Mouse (Mus musculus) liver, adult (tissue): ENCODE measurements around the gene Clrn1.

Experiments used
- GATA4 ChIP-seq: IDR thresholded peaks from 2 replicates; pipeline ENCODE4 v1.6.1; 2014; ENCODE audit warnings: mild to moderate bottlenecking, low read length; ENCODE audit not compliant: insufficient replicate concordance

Clrn1 gene

GRCm38 (mm10) chr3:58865690-58866089 is 19.4 kb downstream of the Clrn1 start:
- TF ChIP-seq GATA4, result no peak

- TF ChIP-seq GATA4, result no peak
Observed at GRCm38 (mm10) chr3:58862976-58863375, 22.2 kb downstream of the Clrn1 start.

- TF ChIP-seq GATA4, result no peak
Observed at GRCm38 (mm10) chr3:58843415-58843814, 41.7 kb downstream of the Clrn1 start.

- no peak for TF ChIP-seq GATA4
Observed at GRCm38 (mm10) chr3:58833442-58834160, 51.5 kb downstream of the Clrn1 start.

- TF ChIP-seq GATA4, result no peak
Observed at GRCm38 (mm10) chr3:58832888-58833287, 52.3 kb downstream of the Clrn1 start.

- TF ChIP-seq GATA4, result no peak
Observed at GRCm38 (mm10) chr3:58831586-58831985, 53.6 kb downstream of the Clrn1 start.

GRCm38 (mm10) chr3:58829926-58830325 is 55.2 kb downstream of the Clrn1 start:
- TF ChIP-seq GATA4, result no peak

- no peak for TF ChIP-seq GATA4
Observed at GRCm38 (mm10) chr3:58828366-58829153, 56.6 kb downstream of the Clrn1 start.

GRCm38 (mm10) chr3:58826266-58826665 is 58.9 kb downstream of the Clrn1 start:
- TF ChIP-seq GATA4, result no peak

GRCm38 (mm10) chr3:58822211-58822610 is 62.9 kb downstream of the Clrn1 start, which contains the start of gene Mindy4b-ps:
Gene Mindy4b-ps, minus strand, starts transcription at chr3:58822311.
- no peak for TF ChIP-seq GATA4

- no peak for TF ChIP-seq GATA4
Observed at GRCm38 (mm10) chr3:58817337-58817736, 67.8 kb downstream of the Clrn1 start.

- TF ChIP-seq GATA4, result no peak
Observed at GRCm38 (mm10) chr3:58814191-58814590, 70.9 kb downstream of the Clrn1 start.

- no peak for TF ChIP-seq GATA4
Observed at GRCm38 (mm10) chr3:58810353-58810752, 74.8 kb downstream of the Clrn1 start.

GRCm38 (mm10) chr3:58809111-58809915 is 75.8 kb downstream of the Clrn1 start:
- no peak for TF ChIP-seq GATA4

- no peak for TF ChIP-seq GATA4
Observed at GRCm38 (mm10) chr3:58808636-58809035, 76.5 kb downstream of the Clrn1 start.
